Mouse (Mus musculus) kidney, embryonic 14.5 days (tissue): ENCODE measurements around the gene Ampd3. TPM values are rescaled to one million over a fixed set of nuclear protein-coding genes. Genes with fewer than 3 reads are reported as not detected.

ENCODE experiments used
- ATAC-seq: fragments of 200-750 bp; cut with Nextera tagmentation; 2 replicates; pipeline ENCODE4 v1.8.0; 2017; ENCODE audit warnings: moderate number of reproducible peaks, mild to moderate bottlenecking, moderate TSS enrichment, moderate library complexity; ENCODE audit not compliant: low FRiP score, low TSS enrichment
- H3K27ac ChIP-seq: fragments of 300-500 bp; sonication (generic); 2 replicates; pipeline ENCODE4 v1.5.1; 2014; ENCODE audit warnings: low read depth, mild to moderate bottlenecking, low read length, moderate library complexity, mixed read lengths
- H3K27me3 ChIP-seq: fragments of 300-500 bp; sonication (generic); 2 replicates; pipeline ENCODE4 v1.6.1; 2014; ENCODE audit warnings: mild to moderate bottlenecking, low read length; ENCODE audit not compliant: control insufficient read depth, insufficient read depth
- H3K36me3 ChIP-seq: fragments of 300-500 bp; sonication (generic); 2 replicates; pipeline ENCODE4 v1.6.1; 2014; ENCODE audit warnings: low read length, mixed read lengths; ENCODE audit not compliant: control insufficient read depth, insufficient read depth
- H3K4me1 ChIP-seq: fragments of 300-500 bp; sonication (generic); 2 replicates; pipeline ENCODE4 v1.6.1; 2014; ENCODE audit warnings: low read length, mixed read lengths; ENCODE audit not compliant: control insufficient read depth, insufficient read depth
- H3K4me2 ChIP-seq: fragments of 300-500 bp; sonication (generic); replicated peaks from 2 replicates; pipeline ENCODE4 v1.6.1; 2014; ENCODE audit warnings: low read depth, mild to moderate bottlenecking, low read length
- H3K4me3 ChIP-seq: fragments of 300-500 bp; sonication (generic); 2 replicates; pipeline ENCODE4 v1.5.1; 2014; ENCODE audit warnings: mild to moderate bottlenecking, low read length
- H3K9ac ChIP-seq: fragments of 300-500 bp; sonication (generic); 2 replicates; pipeline ENCODE4 v1.6.1; 2014; ENCODE audit warnings: low read depth, mild to moderate bottlenecking, low read length, moderate library complexity
- H3K9me3 ChIP-seq: fragments of 300-500 bp; sonication (generic); 2 replicates; pipeline ENCODE4 v1.6.1; 2016; ENCODE audit warnings: low read length; ENCODE audit not compliant: control insufficient read depth
- WGBS: fragments of 180-500 bp; shearing (Covaris S2); extraction: QIAGEN DNeasy Blood & Tissue Kit; methylation state at CpG from one replicate; pipeline ENCODE4 v1.1.7; 2014; 5-methylcytosine and 5-hydroxymethylcytosine counted together
- polyA plus RNA-seq: library from polyadenylated mRNA; unstranded; fragments of >200 nt; fragmentation: Nextera tagmentation; extraction: Ambion mirVana; gene quantifications from 2 replicates; pipeline ENCODE4 v1.2.1, GENCODE M21; 2014

Ampd3 gene
- polyA plus RNA-seq, 1 experiment from 2014 or later = 4.5 TPM

- Histone ChIP-seq H3K9ac (no peak overlapping the region), H3K9me3 (no peaks in the 10 kb centered on the region), H3K4me2 (no peak overlapping the region), H3K27me3 (no peaks in the 10 kb centered on the region), H3K36me3 (no peaks in the 10 kb centered on the region), H3K4me3 (no peak overlapping the region), H3K4me1 (peaks cover 13% of the 10 kb centered on the region), H3K27ac (no peak overlapping the region; the same call in 1 of the 2 replicates)
- 55% methylated on average over 11 of the region's 11 CpGs for WGBS
- peak; percentile 33; the same call in 1 of the 2 replicates for ATAC-seq
Observed at GRCm38 (mm10) chr7:110797722-110798409, 29.9 kb downstream of the Ampd3 start.

GRCm38 (mm10) chr7:110801028-110801427 is 33.0 kb downstream of the Ampd3 start:
- H3K27ac ChIP-seq = no peak overlapping the region
- no peaks in the 10 kb centered on the region for H3K27me3 ChIP-seq
- H3K9me3 ChIP-seq = no peaks in the 10 kb centered on the region
- WGBS = 2% methylated on average over 4 of the region's 4 CpGs
- H3K9ac ChIP-seq = no peak overlapping the region
- ATAC-seq = no peak
- no peak overlapping the region for H3K4me2 ChIP-seq
- H3K4me3 ChIP-seq = no peak overlapping the region
- H3K36me3 ChIP-seq = no peaks in the 10 kb centered on the region
- peaks cover 13% of the 10 kb centered on the region; the same call in 1 of the 2 replicates for H3K4me1 ChIP-seq

GRCm38 (mm10) chr7:110803131-110803530 is 35.1 kb downstream of the Ampd3 start:
- Histone ChIP-seq H3K4me1 (peaks cover 1% of the 10 kb centered on the region; the same call in 1 of the 2 replicates), H3K4me3 (no peak overlapping the region), H3K4me2 (no peak overlapping the region), H3K27me3 (no peaks in the 10 kb centered on the region), H3K9ac (no peak overlapping the region), H3K9me3 (no peaks in the 10 kb centered on the region), H3K27ac (no peak overlapping the region), H3K36me3 (no peaks in the 10 kb centered on the region)
- WGBS = 91% methylated on average over 10 of the region's 10 CpGs
- ATAC-seq = no peak

GRCm38 (mm10) chr7:110804266-110804665 is 36.3 kb downstream of the Ampd3 start:
- Histone ChIP-seq H3K27ac (no peak overlapping the region), H3K9ac (no peak overlapping the region), H3K4me3 (no peak overlapping the region), H3K9me3 (no peaks in the 10 kb centered on the region), H3K4me2 (no peak overlapping the region), H3K27me3 (no peaks in the 10 kb centered on the region), H3K4me1 (no peaks in the 10 kb centered on the region), H3K36me3 (no peaks in the 10 kb centered on the region)
- no peak for ATAC-seq
- 79% methylated on average over 3 of the region's 3 CpGs for WGBS

- WGBS = 92% methylated on average over 13 of the region's 13 CpGs
- Histone ChIP-seq H3K4me2 (no peak overlapping the region), H3K9me3 (no peaks in the 10 kb centered on the region), H3K9ac (no peak overlapping the region), H3K36me3 (peaks cover 5% of the 10 kb centered on the region; the same call in 1 of the 2 replicates), H3K4me3 (no peak overlapping the region), H3K27ac (no peak overlapping the region), H3K27me3 (no peaks in the 10 kb centered on the region), H3K4me1 (no peaks in the 10 kb centered on the region)
- ATAC-seq = no peak
Observed at GRCm38 (mm10) chr7:110807460-110808030, 39.5 kb downstream of the Ampd3 start.

GRCm38 (mm10) chr7:110808962-110809361 is 41.0 kb downstream of the Ampd3 start:
- no peaks in the 10 kb centered on the region for H3K9me3 ChIP-seq
- no peaks in the 10 kb centered on the region for H3K27me3 ChIP-seq
- ATAC-seq = no peak
- H3K36me3 ChIP-seq = peaks cover 12% of the 10 kb centered on the region; the same call in 1 of the 2 replicates
- no peak overlapping the region for H3K27ac ChIP-seq
- no peak overlapping the region for H3K4me2 ChIP-seq
- no peak overlapping the region for H3K4me3 ChIP-seq
- 48% methylated on average over 3 of the region's 3 CpGs for WGBS
- H3K4me1 ChIP-seq = no peaks in the 10 kb centered on the region
- H3K9ac ChIP-seq = no peak overlapping the region

- WGBS = 87% methylated on average over 18 of the region's 18 CpGs
- ATAC-seq = no peak
Observed at GRCm38 (mm10) chr7:110809585-110810557, 41.9 kb downstream of the Ampd3 start.

GRCm38 (mm10) chr7:110810995-110811394 is 43.0 kb downstream of the Ampd3 start:
- 90% methylated on average over 8 of the region's 8 CpGs for WGBS
- H3K4me2 ChIP-seq = no peak overlapping the region
- H3K9me3 ChIP-seq = no peaks in the 10 kb centered on the region
- no peak for ATAC-seq
- no peak overlapping the region for H3K4me3 ChIP-seq
- no peaks in the 10 kb centered on the region for H3K4me1 ChIP-seq
- H3K27ac ChIP-seq = no peak overlapping the region
- no peaks in the 10 kb centered on the region for H3K27me3 ChIP-seq
- no peak overlapping the region for H3K9ac ChIP-seq
- H3K36me3 ChIP-seq = peaks cover 15% of the 10 kb centered on the region; the same call in 1 of the 2 replicates

More at GRCm38 (mm10) chr7:110809585-110810557, 41.9 kb downstream of the Ampd3 start:
- Histone ChIP-seq H3K4me2 (no peak overlapping the region), H3K9me3 (no peaks in the 10 kb centered on the region), H3K9ac (no peak overlapping the region), H3K27me3 (no peaks in the 10 kb centered on the region), H3K27ac (no peak overlapping the region), H3K4me3 (no peak overlapping the region), H3K36me3 (peaks cover 12% of the 10 kb centered on the region; the same call in 1 of the 2 replicates), H3K4me1 (no peaks in the 10 kb centered on the region)
